Mouse (Mus musculus) liver, embryonic 16.5 days (tissue): ENCODE data around the gene Adcy5. TPM values are rescaled to one million over a fixed set of nuclear protein-coding genes. Genes with fewer than 3 reads are reported as not detected.

Source experiments
- ATAC-seq: fragments of 200-750 bp; cut with Nextera tagmentation; 2 replicates; pipeline ENCODE4 v1.8.0; 2017; ENCODE audit warnings: low read depth, mild to moderate bottlenecking, moderate number of reproducible peaks, moderate library complexity
- H3K27ac ChIP-seq: fragments of 300-500 bp; sonication (generic); 2 replicates; pipeline ENCODE4 v1.5.1; 2014; ENCODE audit warnings: mild to moderate bottlenecking, low read length
- H3K27me3 ChIP-seq: fragments of 300-500 bp; sonication (generic); 2 replicates; pipeline ENCODE4 v1.6.1; 2014; ENCODE audit warnings: low read depth, low read length, mixed read lengths; ENCODE audit not compliant: control insufficient read depth, insufficient read depth
- H3K36me3 ChIP-seq: fragments of 300-500 bp; sonication (generic); 2 replicates; pipeline ENCODE4 v1.6.1; 2014; ENCODE audit warnings: mild to moderate bottlenecking; ENCODE audit not compliant: control insufficient read depth, insufficient read depth
- H3K4me1 ChIP-seq: fragments of 300-500 bp; sonication (generic); 2 replicates; pipeline ENCODE4 v1.6.1; 2014; ENCODE audit warnings: low read depth, low read length, mixed read lengths; ENCODE audit not compliant: control insufficient read depth
- H3K4me2 ChIP-seq: fragments of 300-500 bp; sonication (generic); 2 replicates; pipeline ENCODE4 v1.6.1; 2014; ENCODE audit warnings: low read depth, low read length, mixed read lengths
- H3K4me3 ChIP-seq: fragments of 300-500 bp; sonication (generic); 2 replicates; pipeline ENCODE4 v1.5.1; 2014; ENCODE audit warnings: low read depth, mild to moderate bottlenecking, low read length
- H3K9ac ChIP-seq: fragments of 300-500 bp; sonication (generic); 2 replicates; pipeline ENCODE4 v1.6.1; 2014; ENCODE audit warnings: low read depth, low read length
- H3K9me3 ChIP-seq: fragments of 300-500 bp; sonication (generic); replicated peaks from 2 replicates; pipeline ENCODE4 v1.6.1; 2016; ENCODE audit warnings: low read length; ENCODE audit not compliant: control insufficient read depth
- WGBS: fragments of 180-500 bp; shearing (Covaris S2); extraction: QIAGEN DNeasy Blood & Tissue Kit; methylation state at CpG from one replicate; pipeline ENCODE4 v1.1.7; 2014; ENCODE audit not compliant: insufficient replicate concordance; 5-methylcytosine and 5-hydroxymethylcytosine counted together
- polyA plus RNA-seq: library from polyadenylated mRNA; unstranded; fragments of >200 nt; fragmentation: Nextera tagmentation; extraction: Ambion mirVana; gene quantifications from 2 replicates; pipeline ENCODE4 v1.2.1, GENCODE M21; 2015

The Adcy5 gene
- polyA plus RNA-seq, 1 experiment from 2014 or later = 0.22 TPM

DNA sequence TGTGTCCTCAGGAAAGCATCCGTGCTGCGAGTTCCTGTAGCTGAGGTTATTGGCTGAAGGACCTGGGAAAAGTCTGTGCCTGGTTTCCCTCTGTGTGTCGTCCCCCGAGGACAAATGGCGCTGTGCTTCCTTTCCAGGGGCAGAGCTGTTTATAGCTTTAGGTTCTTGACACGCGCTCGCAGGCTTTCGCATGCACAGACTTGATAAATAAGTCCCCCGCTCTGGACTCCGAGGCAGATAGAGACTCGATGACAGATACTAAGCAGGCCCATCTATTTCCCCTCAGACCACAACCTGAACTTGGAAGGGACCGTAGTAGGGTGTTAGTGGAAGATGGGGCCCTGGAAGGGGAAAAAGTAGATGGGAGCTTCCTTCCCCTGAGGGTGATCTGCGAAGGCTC lies 70.0 kb downstream of the Adcy5 start:
- no peaks in the 10 kb centered on the region for H3K9me3 ChIP-seq
- no peak overlapping the region for H3K27ac ChIP-seq
- H3K9ac ChIP-seq = no peak overlapping the region
- no peaks in the 10 kb centered on the region for H3K27me3 ChIP-seq
- no peak overlapping the region for H3K4me3 ChIP-seq
- no peaks in the 10 kb centered on the region for H3K4me1 ChIP-seq
- no peak overlapping the region for H3K4me2 ChIP-seq
- ATAC-seq = no peak
- 35% methylated on average over 14 of the region's 14 CpGs for WGBS
- no peaks in the 10 kb centered on the region for H3K36me3 ChIP-seq

DNA sequence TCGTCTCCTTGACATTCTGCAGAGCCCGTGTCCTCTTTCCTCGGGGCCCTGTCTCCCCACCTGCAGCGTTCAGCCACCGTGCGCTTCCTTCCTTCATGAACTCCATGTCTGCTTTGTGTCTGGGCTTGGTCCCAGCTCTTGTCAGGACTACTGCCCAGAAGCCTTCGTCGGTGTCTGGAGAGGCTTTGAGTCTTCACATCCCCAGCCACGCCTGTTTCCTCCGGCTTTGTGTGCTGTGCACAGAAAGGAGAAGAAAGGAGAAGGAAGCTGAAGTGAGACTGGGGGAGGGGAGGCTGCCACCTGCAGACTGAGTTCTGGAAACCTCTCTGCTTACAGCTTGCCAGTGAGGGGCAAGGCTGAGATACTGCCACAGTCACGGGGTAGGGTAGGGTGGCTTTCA lies 74.9 kb downstream of the Adcy5 start:
- Histone ChIP-seq H3K4me2 (no peak overlapping the region), H3K4me3 (no peak overlapping the region), H3K27ac (no peak overlapping the region), H3K27me3 (no peaks in the 10 kb centered on the region), H3K9ac (no peak overlapping the region), H3K9me3 (no peaks in the 10 kb centered on the region), H3K36me3 (no peaks in the 10 kb centered on the region), H3K4me1 (no peaks in the 10 kb centered on the region)
- WGBS = 19% methylated on average over 11 of the region's 11 CpGs
- ATAC-seq = no peak

DNA sequence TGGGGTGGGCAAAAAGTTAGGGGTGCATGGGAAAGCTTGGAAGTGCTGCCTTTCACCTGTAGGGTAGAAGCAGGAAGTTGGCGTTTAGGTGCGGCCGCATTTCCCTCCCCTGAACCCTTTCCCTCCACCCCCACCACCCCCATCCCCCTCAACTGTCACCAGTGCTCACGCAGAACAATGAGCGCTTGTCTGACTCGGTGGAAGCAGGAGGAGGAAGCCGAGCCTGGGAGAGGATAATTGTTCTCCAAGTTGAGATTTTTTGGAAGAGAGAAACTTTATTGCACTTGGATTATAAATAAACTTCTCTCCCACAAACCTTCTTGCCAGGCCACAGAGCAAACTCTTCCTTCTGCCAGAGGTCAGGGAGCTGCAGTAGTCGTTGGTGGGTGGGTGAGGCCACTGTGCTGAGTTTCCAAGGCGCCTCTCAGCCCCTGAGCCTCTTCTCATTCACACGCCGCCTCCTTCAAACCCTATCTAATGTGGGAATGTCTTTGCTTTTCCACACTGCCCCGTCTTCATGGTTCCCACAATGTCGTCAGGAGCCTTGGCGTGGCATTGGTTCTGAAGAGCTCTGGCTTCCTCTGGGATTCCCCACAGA lies 77.6 kb downstream of the Adcy5 start:
- no peaks in the 10 kb centered on the region for H3K27me3 ChIP-seq
- no peaks in the 10 kb centered on the region for H3K36me3 ChIP-seq
- H3K9ac ChIP-seq = no peak overlapping the region
- no peak overlapping the region for H3K4me2 ChIP-seq
- no peak overlapping the region for H3K4me3 ChIP-seq
- no peaks in the 10 kb centered on the region for H3K4me1 ChIP-seq
- no peak for ATAC-seq
- no peak overlapping the region for H3K27ac ChIP-seq
- H3K9me3 ChIP-seq = no peaks in the 10 kb centered on the region
- 43% methylated on average over 14 of the region's 14 CpGs for WGBS

DNA sequence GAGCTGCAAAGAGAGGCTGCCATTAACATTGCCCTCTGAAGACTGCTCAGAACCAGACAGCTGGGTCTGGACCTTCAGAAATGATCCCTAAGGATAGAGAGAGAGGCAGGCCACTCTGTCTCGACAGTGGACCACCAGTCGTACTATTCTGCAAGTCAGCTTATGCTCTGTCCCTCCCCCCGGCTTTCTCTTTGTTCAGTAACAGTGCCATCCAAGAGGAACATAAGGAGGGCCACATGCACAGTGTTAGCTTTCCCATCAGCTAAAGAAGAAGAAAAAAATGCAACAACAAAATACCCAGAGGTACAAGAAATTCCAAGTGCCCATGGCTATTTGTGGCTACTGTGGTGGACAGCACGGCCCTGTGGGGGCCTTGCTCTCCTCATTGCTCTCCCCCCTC lies 78.7 kb downstream of the Adcy5 start:
- WGBS = 59% methylated on average over 4 of the region's 4 CpGs
- Histone ChIP-seq H3K9me3 (no peaks in the 10 kb centered on the region), H3K4me2 (no peak overlapping the region), H3K9ac (no peak overlapping the region), H3K27me3 (no peaks in the 10 kb centered on the region), H3K4me1 (no peaks in the 10 kb centered on the region), H3K27ac (no peak overlapping the region), H3K4me3 (no peak overlapping the region), H3K36me3 (no peaks in the 10 kb centered on the region)
- ATAC-seq = no peak

DNA sequence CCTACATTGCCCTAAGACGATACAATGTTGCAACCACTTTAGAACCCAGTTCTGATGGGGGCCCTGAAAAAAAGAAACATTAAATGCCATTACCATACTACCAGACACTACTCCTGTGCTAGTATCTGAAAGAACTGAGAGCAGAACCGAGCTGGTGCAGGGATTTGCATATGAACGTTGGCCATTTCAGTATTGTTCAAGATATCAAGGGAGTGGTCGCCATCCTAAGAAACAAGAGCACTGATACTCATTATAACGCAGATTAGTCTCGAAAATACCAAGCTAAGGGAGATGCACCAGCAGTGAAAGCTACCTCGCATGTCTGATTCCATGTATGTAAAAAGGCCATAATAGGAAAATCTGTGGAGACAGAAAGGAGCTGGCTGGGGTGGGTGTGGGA lies 82.4 kb downstream of the Adcy5 start:
- Histone ChIP-seq H3K4me1 (no peaks in the 10 kb centered on the region), H3K4me3 (no peak overlapping the region), H3K4me2 (no peak overlapping the region), H3K27ac (no peak overlapping the region), H3K36me3 (no peaks in the 10 kb centered on the region), H3K9ac (no peak overlapping the region), H3K27me3 (no peaks in the 10 kb centered on the region), H3K9me3 (no peaks in the 10 kb centered on the region)
- 68% methylated on average over 7 of the region's 7 CpGs for WGBS
- no peak for ATAC-seq

DNA sequence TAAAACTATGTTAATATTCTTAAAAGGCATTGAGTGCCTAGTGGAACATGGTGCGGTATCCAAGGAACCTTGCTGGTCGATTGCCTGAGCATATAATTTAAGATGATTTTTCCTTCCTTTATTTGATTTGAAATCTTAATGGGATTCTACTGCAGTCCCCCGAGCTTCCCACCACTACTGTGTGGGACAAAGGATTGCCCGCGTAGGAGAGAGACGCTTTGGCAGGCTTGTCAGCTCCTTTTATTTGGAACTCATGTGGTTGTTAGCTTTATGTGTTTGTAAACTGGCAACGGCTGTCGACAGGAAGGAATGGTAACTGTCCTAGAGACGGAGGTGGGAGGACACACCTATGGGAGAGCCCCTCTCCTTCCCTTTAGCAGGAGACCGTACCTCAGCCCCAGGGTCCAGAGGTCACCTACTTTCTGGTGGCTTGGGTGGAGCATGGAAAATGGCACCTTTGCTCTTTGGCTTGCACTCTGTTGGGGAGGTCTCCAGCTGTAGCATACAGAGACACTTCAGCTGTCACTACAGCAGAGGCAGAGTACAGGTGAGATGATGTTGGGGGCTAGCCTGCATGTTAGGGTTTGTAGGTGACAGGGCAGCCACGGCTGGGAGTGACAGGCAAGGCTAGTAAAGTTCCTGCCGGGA lies 84.8 kb downstream of the Adcy5 start:
- Histone ChIP-seq H3K36me3 (no peaks in the 10 kb centered on the region), H3K4me2 (no peak overlapping the region), H3K9me3 (no peaks in the 10 kb centered on the region), H3K4me1 (no peaks in the 10 kb centered on the region), H3K27me3 (no peaks in the 10 kb centered on the region), H3K9ac (no peak overlapping the region), H3K4me3 (no peak overlapping the region), H3K27ac (no peak overlapping the region)
- 58% methylated on average over 12 of the region's 12 CpGs for WGBS
- no peak for ATAC-seq

DNA sequence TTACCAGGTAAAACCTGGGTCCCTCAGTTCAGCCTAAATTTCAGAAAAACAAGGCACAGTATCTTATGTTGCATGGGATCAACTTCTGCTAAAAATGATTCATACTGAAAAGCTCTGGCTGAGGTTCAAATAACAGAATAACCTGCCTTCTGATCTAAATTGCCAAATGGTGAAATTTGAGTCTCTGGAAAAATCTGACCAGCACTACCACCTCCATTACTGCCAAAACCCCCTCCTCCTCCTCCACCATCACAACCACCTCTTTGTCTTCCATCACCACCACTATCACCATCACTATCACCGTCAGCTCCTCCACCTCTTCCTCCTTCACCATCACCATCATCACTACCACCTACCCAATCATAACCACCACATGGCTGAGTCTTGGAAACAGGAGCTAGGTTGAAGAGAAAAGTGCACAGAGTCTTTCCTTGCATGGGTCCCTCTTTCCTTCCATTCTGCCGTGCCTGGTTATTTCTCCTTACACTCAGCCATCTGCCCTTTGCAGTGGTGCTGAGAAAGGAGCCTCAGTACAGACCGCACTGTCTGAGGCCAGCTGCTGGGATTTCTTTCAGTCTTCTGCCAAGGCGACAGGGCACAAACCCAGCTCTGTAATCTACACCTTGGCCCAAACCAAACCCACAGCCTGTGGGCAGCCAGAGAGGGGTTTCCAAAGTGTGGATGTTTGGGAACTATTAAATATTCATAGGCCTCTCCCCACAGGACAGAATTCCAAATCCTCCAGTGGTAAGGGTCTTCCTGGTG lies 85.5 kb downstream of the Adcy5 start:
- ATAC-seq = no peak
- no peaks in the 10 kb centered on the region for H3K4me1 ChIP-seq
- no peak overlapping the region for H3K4me2 ChIP-seq
- H3K27ac ChIP-seq = no peak overlapping the region
- WGBS = 64% methylated on average over 4 of the region's 4 CpGs
- H3K9me3 ChIP-seq = no peaks in the 10 kb centered on the region
- no peak overlapping the region for H3K4me3 ChIP-seq
- no peaks in the 10 kb centered on the region for H3K27me3 ChIP-seq
- H3K9ac ChIP-seq = no peak overlapping the region
- H3K36me3 ChIP-seq = no peaks in the 10 kb centered on the region

DNA sequence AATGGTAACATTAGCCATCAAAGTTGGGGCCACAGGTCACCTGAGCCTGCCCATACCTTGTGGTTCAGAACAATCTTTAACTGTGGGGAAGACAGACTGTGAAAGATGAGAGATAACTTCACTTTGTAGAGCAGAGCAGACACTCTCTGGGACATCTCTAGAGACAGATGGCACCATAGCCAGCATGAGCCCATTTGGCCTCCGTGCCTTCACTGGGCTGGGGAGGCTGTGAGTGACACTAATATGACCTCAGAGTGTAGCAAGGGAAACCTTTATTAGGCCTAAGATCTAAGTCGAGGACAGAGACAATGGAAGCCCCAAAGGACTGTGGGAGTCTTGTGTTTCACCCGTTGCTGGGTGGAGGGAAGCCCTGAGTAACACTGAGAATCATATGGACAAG lies 92.7 kb downstream of the Adcy5 start:
- ATAC-seq = no peak
- no peaks in the 10 kb centered on the region for H3K9me3 ChIP-seq
- no peaks in the 10 kb centered on the region for H3K36me3 ChIP-seq
- 50% methylated on average over 3 of the region's 3 CpGs for WGBS
- H3K27me3 ChIP-seq = no peaks in the 10 kb centered on the region
- H3K9ac ChIP-seq = no peak overlapping the region
- no peaks in the 10 kb centered on the region for H3K4me1 ChIP-seq
- no peak overlapping the region for H3K4me3 ChIP-seq
- no peak overlapping the region for H3K27ac ChIP-seq
- no peak overlapping the region for H3K4me2 ChIP-seq

DNA sequence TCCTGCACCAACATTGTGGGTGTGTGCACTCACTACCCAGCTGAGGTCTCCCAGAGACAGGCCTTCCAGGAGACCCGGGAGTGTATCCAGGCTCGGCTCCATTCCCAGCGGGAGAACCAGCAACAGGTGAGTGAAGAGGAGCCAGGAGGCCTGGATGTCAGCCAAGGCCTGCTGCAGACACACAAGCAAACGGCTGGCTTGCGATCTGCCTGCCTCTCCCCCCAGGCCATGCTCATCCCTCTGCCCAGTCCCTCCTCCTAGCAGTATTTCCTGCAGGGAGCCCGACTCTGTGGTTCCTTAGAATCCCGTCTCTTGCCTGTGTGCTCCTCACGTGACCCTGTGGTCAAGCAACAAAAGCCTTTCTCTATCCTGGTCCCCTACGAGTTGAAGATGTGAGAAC lies 94.1 kb downstream of the Adcy5 start:
- no peak overlapping the region for H3K9ac ChIP-seq
- no peak overlapping the region for H3K4me2 ChIP-seq
- no peaks in the 10 kb centered on the region for H3K36me3 ChIP-seq
- 42% methylated on average over 9 of the region's 9 CpGs for WGBS
- no peak overlapping the region for H3K27ac ChIP-seq
- no peaks in the 10 kb centered on the region for H3K9me3 ChIP-seq
- H3K4me3 ChIP-seq = no peak overlapping the region
- H3K27me3 ChIP-seq = no peaks in the 10 kb centered on the region
- no peak for ATAC-seq
- H3K4me1 ChIP-seq = no peaks in the 10 kb centered on the region
